Mouse (Mus musculus) ovary, adult 18-20 months (tissue): ENCODE data around the gene Gm9913.

ENCODE experiments used
- DNase-seq: peaks from one replicate; pipeline ENCODE4 v3.0.0; 2022; ENCODE audit warnings: low spot score, mixed read lengths

Gm9913 gene

GRCm38 (mm10) chr2:125505006-125505745 lies at the start of gene Gm9913:
Gene Gm9913, plus strand, starts transcription at chr2:125505089.
- peak; percentile 43 for DNase-seq

- no peak for DNase-seq
These were observed 48.7 kb upstream of the Gm9913 start for GRCm38 (mm10) chr2:125456059-125456789.

DNA sequence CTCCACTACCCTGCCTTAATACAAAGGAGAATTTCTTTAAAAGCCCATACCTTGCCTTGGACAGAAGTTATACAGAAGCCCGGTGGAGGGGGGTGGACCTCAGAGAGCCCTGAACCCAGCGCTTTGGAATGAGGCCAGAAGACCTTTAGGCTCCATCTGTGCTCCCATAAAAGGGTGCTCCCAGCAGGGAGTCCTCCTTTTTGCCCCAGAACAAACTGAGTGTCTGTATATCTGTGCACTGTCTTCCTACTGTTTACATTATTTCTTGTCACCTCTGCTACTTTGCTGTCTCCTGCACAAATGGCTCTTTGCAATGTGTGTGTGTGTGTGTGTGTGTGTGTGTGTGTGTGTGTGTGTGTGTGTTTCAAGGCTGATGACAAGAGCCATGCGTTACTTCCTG lies 45.8 kb upstream of the Gm9913 start:
- no peak for DNase-seq

GRCm38 (mm10) chr2:125464036-125464435 lies 40.9 kb upstream of the Gm9913 start:
- no peak for DNase-seq

DNA sequence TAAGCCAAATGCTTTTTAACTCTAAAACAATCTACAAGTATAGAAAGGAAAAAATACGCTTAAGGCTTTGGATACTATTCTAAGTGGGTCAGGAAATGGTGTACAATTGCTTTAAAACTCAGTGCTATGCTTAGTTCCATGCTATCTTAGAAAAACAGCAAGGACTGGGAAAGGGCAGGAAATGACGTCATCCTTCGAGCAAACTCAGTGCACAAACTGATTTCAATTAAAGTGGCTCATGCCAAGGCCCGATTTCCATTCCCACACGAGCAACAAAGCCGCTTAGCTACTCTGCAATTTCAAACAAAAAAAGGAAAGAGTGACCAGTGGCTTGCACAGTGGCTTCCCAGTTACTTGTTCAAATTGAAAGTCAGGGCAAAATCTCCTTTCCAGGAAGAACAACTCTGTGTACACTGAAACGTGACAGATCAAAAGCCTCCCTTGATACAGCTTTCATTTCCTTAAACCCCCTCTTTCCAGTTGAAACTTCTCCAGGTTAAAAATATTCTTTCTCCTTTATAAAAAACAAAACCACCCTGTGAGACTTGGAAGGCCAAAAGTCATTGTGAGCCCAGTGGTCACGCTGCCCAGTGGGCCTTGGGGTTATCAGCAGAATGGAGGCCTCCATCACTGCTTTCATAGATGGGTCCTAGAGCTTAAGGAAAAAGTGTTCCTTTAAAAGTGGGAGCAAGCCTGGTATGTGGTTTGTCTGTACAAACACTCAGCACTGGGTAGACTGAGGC lies 34.2 kb upstream of the Gm9913 start:
- peak; percentile 8 for DNase-seq

DNA sequence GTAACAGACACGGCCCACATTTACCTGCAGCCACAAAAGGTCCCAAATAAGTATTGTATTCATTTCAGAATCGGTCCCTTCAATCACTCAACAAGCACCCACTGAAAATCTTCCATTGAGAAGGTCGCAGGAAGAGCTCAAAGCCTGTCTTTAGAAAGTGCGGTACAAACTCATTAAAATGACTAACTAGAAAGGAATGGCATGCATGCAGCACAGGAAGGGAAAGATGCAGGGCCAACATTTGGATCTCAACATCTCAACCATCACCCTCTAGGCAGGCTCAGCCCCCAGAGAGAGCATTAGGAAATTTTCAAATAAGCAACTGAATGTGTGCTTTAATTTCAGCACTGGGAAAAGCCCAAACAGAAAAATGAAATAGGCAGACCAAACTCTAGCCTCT lies 33.2 kb upstream of the Gm9913 start:
- DNase-seq = no peak

GRCm38 (mm10) chr2:125473228-125473627 lies 31.7 kb upstream of the Gm9913 start:
- DNase-seq = no peak

DNA sequence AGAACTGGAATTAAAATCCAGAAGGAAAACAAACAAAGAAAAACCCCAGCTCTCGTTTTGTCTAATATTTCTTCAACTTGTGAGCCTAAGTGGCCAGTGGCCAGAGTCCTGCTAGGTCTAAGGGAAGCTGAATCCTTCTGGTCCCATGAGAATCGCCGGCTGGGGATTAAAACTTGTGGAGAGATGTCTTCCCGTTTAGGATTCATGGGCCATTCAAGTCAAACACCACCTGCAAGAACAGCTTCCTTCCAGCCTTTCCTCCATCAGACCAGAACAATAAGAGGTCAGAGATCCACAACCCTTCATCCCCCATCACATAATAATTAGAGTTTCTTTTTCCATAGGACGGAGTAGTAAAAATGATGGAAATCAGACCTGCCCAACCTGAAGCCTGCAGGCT lies 30.2 kb upstream of the Gm9913 start:
- DNase-seq = no peak

DNA sequence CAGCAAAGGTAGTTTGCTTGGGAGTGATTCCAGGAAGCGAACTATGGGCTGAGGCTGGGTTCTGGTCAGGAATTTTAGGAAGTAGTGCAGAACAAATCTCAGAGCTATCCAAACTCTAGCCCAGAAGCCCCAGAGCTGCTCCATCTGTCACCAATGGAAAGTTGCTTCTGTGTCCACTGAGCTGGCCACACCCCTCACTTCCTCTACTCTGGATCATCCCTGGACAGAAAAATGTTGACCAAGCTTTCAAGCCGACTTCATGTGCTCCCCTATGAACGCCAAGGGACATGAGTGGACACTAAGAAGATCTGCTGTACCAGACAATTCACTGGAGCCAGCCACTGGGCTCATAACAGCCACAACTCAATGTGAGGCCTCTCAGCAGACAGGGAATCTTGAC lies 28.7 kb upstream of the Gm9913 start:
- no peak for DNase-seq

DNA sequence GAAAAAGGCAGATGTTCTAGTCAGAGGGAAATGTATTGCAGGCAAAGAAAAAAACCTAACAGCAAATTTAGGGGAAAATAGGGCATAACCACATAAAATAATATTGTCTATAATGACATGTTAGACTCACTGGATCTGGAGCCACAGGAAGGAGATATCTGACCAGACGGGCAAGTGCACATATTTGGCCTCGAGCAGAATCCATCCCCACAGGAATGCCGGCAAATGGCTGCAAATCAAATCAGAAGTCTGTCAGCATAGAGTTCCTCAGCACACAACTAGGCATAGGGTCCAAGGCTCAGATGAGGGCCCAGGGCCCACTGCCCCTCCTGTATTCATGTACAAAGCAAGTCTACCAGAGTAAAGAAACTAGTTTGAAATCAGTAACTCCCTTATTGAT lies 27.5 kb upstream of the Gm9913 start:
- DNase-seq = no peak

DNA sequence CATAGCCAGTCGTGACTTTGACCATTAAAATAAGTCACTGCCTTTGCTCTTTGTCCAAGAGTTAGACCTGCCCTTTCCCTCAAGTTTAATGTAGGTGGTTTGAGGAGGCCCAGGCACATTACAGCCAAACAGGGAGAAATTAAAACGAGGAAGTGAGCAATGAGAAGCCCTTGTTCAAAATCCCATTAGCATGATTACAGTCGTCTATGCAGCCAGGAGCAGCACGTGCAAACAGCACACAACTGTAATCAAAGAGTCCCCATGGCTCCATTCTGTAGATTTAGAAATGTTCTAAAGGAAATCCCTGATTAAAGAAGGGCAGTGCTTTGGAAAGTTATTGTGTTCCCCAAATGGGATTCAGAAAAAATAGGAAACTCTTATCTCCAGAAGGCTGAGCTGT lies 26.2 kb upstream of the Gm9913 start:
- DNase-seq = no peak

GRCm38 (mm10) chr2:125480057-125480456 lies 24.8 kb upstream of the Gm9913 start:
- no peak for DNase-seq

GRCm38 (mm10) chr2:125481116-125481515 lies 23.8 kb upstream of the Gm9913 start:
- no peak for DNase-seq

GRCm38 (mm10) chr2:125481531-125482317 lies 23.2 kb upstream of the Gm9913 start:
- DNase-seq = no peak

- DNase-seq = no peak
These were observed 20.7 kb upstream of the Gm9913 start for GRCm38 (mm10) chr2:125484164-125484563.

GRCm38 (mm10) chr2:125484910-125485309 lies 20.0 kb upstream of the Gm9913 start:
- DNase-seq = no peak

DNA sequence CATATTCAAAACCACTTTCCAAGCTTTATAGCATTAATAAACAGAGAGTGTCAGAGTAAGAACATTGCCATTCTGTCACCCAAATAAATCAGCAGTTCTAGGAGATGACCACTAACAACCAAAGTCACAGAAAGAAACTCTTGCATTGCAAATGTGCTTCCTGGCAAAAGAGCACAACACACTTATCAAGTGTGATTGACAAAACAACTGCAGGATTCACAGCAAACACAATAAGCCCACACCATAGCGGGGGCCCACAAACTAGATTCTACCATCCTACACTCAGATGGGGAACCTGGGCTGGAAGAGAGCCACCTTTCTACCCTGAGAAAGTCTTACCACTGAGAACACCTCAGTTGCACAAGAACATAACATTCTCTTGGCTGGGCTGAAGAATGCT lies 14.9 kb upstream of the Gm9913 start:
- no peak for DNase-seq

DNA sequence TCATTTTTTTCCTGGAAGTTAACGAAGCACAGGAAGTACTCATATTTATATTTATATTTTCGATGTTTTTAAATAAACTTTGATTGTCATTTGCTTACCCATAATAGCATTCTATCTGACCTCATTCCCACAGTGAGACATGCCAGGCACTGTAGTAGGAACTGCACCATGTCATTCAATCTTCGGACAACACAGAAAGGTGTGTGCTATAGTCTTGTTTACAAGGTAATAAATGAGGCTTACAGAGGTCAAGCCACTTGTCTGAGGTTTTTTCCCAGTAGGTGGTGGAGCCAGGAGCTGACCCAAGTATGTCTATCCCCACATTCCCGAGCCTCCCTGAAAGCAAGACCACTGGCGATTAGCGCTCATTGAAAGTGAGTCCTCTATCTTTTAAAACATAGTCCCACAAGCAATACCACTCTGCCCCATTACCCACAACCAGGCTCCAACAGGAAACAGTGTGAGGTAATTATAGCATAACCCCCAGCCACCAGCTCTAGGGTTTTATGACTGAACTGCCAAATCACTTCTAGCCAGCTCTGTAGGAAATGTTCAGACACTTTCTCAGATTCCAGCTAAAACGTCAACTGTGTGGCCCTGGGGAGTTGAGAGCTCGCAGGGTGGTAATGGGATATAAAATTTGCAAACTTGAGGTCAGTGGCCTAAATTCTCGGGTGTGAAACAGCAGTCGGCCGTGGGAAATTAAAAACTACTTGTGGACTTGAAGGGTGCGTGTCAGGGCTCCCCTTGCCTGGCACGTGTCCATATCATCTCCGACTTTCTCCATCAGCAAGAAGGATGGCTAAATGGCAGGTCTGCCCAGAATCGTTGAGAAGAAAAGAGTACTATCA lies 12.6 kb upstream of the Gm9913 start:
- DNase-seq = no peak

DNA sequence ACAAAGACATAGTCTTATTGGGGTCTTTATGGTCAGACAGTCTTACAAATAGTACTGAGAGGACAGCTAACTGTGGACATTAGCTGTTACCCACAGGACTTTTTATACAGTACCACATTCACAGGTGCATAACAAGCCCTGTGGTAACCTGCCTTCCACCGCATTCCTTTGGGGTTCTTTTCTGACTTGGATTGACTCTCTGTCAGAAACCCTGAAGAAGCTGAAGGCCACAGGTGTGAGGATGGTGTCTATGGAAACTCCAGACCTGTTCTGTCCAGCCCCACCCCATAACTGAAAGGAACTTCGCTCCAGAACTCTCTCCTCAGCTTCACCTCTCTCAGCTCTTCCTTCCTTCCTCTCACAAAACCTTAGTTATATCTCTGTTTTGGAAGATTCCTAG lies 10.6 kb upstream of the Gm9913 start:
- DNase-seq = no peak

GRCm38 (mm10) chr2:125494831-125495812 lies 9.8 kb upstream of the Gm9913 start:
- DNase-seq = no peak
